Mouse (Mus musculus): ENCODE data around the gene Bloc1s3. TPM values are rescaled to one million over a fixed set of nuclear protein-coding genes. Genes with fewer than 3 reads are reported as not detected.

Bloc1s3 gene
- polyA plus RNA-seq, 1 experiment from 2014 or later = 2.9 TPM

- Histone ChIP-seq H3K4me1 (replicated peaks; ENCODE audit: control insufficient read depth, insufficient read depth, low read length) (peaks cover 3% of the 10 kb centered on the region), H3K36me3 (ENCODE audit: control insufficient read depth, insufficient read depth, low read length) (no peaks in the 10 kb centered on the region), H3K9ac (ENCODE audit: low read length) (no peak overlapping the region), H3K4me2 (ENCODE audit: low read depth, low read length, severe bottlenecking) (no peak overlapping the region), H3K9me3 (ENCODE audit: control insufficient read depth, low read length) (no peaks in the 10 kb centered on the region), H3K4me3 (ENCODE audit: low read depth, low read length) (no peak overlapping the region), H3K27ac (ENCODE audit: low read depth, low read length) (no peak overlapping the region), H3K27me3 (ENCODE audit: control insufficient read depth, insufficient read depth, low read length) (peaks cover 29% of the 10 kb centered on the region)
- ATAC-seq (replicated peaks; ENCODE audit: low FRiP score) (no peak), DNase-seq (ENCODE audit: low spot score) (no peak)
- 25% methylated on average over 14 of the region's 14 CpGs for WGBS
Measured at GRCm38 (mm10) chr7:19477624-19478384, 30.4 kb downstream of the Bloc1s3 start.

- no peak for ATAC-seq (replicated peaks; ENCODE audit: low FRiP score)
- WGBS = 78% methylated on average over 2 of the region's 2 CpGs
Measured at GRCm38 (mm10) chr7:19477084-19477483, 31.1 kb downstream of the Bloc1s3 start.

GRCm38 (mm10) chr7:19473875-19474443, 34.2 kb downstream of the Bloc1s3 start:
- Histone ChIP-seq H3K9ac (ENCODE audit: low read length) (peak overlapping the region; percentile 53), H3K9me3 (ENCODE audit: control insufficient read depth, low read length) (no peaks in the 10 kb centered on the region), H3K4me2 (ENCODE audit: low read depth, low read length, severe bottlenecking) (peak overlapping the region; percentile 73), H3K4me1 (replicated peaks; ENCODE audit: control insufficient read depth, insufficient read depth, low read length) (peaks cover 3% of the 10 kb centered on the region), H3K27me3 (ENCODE audit: control insufficient read depth, insufficient read depth, low read length) (peaks cover 64% of the 10 kb centered on the region), H3K27ac (ENCODE audit: low read depth, low read length) (no peak overlapping the region), H3K4me3 (ENCODE audit: low read depth, low read length) (peak overlapping the region; percentile 46), H3K36me3 (ENCODE audit: control insufficient read depth, insufficient read depth, low read length) (no peaks in the 10 kb centered on the region)
- 0% methylated on average over 44 of the region's 89 CpGs for WGBS
- ATAC-seq (replicated peaks; ENCODE audit: low FRiP score) = peak; percentile 87
- DNase-seq (ENCODE audit: low spot score) = peak; percentile 84

More at GRCm38 (mm10) chr7:19477084-19477483, 31.1 kb downstream of the Bloc1s3 start:
- H3K4me1 ChIP-seq (replicated peaks; ENCODE audit: control insufficient read depth, insufficient read depth, low read length) = peaks cover 3% of the 10 kb centered on the region
- H3K4me3 ChIP-seq (ENCODE audit: low read depth, low read length) = no peak overlapping the region
- no peaks in the 10 kb centered on the region for H3K36me3 ChIP-seq (ENCODE audit: control insufficient read depth, insufficient read depth, low read length)
- H3K9me3 ChIP-seq (ENCODE audit: control insufficient read depth, low read length) = no peaks in the 10 kb centered on the region
- H3K9ac ChIP-seq (ENCODE audit: low read length) = no peak overlapping the region
- H3K27ac ChIP-seq (ENCODE audit: low read depth, low read length) = no peak overlapping the region
- no peak for DNase-seq (ENCODE audit: low spot score)
- H3K27me3 ChIP-seq (ENCODE audit: control insufficient read depth, insufficient read depth, low read length) = peaks cover 36% of the 10 kb centered on the region
- no peak overlapping the region for H3K4me2 ChIP-seq (ENCODE audit: low read depth, low read length, severe bottlenecking)

- WGBS = 50% methylated on average over 4 of the region's 4 CpGs
- Histone ChIP-seq H3K36me3 (ENCODE audit: control insufficient read depth, insufficient read depth, low read length) (no peaks in the 10 kb centered on the region), H3K9me3 (ENCODE audit: control insufficient read depth, low read length) (no peaks in the 10 kb centered on the region), H3K4me2 (ENCODE audit: low read depth, low read length, severe bottlenecking) (no peak overlapping the region), H3K4me1 (replicated peaks; ENCODE audit: control insufficient read depth, insufficient read depth, low read length) (peaks cover 3% of the 10 kb centered on the region), H3K4me3 (ENCODE audit: low read depth, low read length) (no peak overlapping the region), H3K27ac (ENCODE audit: low read depth, low read length) (no peak overlapping the region), H3K27me3 (ENCODE audit: control insufficient read depth, insufficient read depth, low read length) (peaks cover 66% of the 10 kb centered on the region), H3K9ac (ENCODE audit: low read length) (no peak overlapping the region)
- DNase-seq (ENCODE audit: low spot score) = no peak
- ATAC-seq (replicated peaks; ENCODE audit: low FRiP score) = no peak
Measured at GRCm38 (mm10) chr7:19472403-19472802, 35.8 kb downstream of the Bloc1s3 start.

- DNase-seq (ENCODE audit: low spot score) = no peak
Measured at GRCm38 (mm10) chr7:19470308-19470707, 37.9 kb downstream of the Bloc1s3 start.

GRCm38 (mm10) chr7:19469404-19469803, 38.8 kb downstream of the Bloc1s3 start:
- Histone ChIP-seq H3K36me3 (ENCODE audit: control insufficient read depth, insufficient read depth, low read length) (no peaks in the 10 kb centered on the region), H3K4me3 (ENCODE audit: low read depth, low read length) (no peak overlapping the region)
- ATAC-seq (replicated peaks; ENCODE audit: low FRiP score) = no peak

More at GRCm38 (mm10) chr7:19470308-19470707, 37.9 kb downstream of the Bloc1s3 start:
- no peak overlapping the region for H3K27ac ChIP-seq (ENCODE audit: low read depth, low read length)
- H3K9me3 ChIP-seq (ENCODE audit: control insufficient read depth, low read length) = no peaks in the 10 kb centered on the region
- peaks cover 64% of the 10 kb centered on the region for H3K27me3 ChIP-seq (ENCODE audit: control insufficient read depth, insufficient read depth, low read length)
- WGBS = 13% methylated on average over 14 of the region's 14 CpGs
- no peak overlapping the region for H3K4me3 ChIP-seq (ENCODE audit: low read depth, low read length)
- H3K9ac ChIP-seq (ENCODE audit: low read length) = no peak overlapping the region
- H3K4me2 ChIP-seq (ENCODE audit: low read depth, low read length, severe bottlenecking) = no peak overlapping the region
- H3K4me1 ChIP-seq (replicated peaks; ENCODE audit: control insufficient read depth, insufficient read depth, low read length) = peaks cover 3% of the 10 kb centered on the region
- ATAC-seq (replicated peaks; ENCODE audit: low FRiP score) = no peak
- no peaks in the 10 kb centered on the region for H3K36me3 ChIP-seq (ENCODE audit: control insufficient read depth, insufficient read depth, low read length)

GRCm38 (mm10) chr7:19468279-19468678, 39.9 kb downstream of the Bloc1s3 start:
- Histone ChIP-seq H3K27ac (ENCODE audit: low read depth, low read length) (no peak overlapping the region), H3K27me3 (ENCODE audit: control insufficient read depth, insufficient read depth, low read length) (peaks cover 46% of the 10 kb centered on the region), H3K4me2 (ENCODE audit: low read depth, low read length, severe bottlenecking) (no peak overlapping the region), H3K4me3 (ENCODE audit: low read depth, low read length) (no peak overlapping the region), H3K9me3 (ENCODE audit: control insufficient read depth, low read length) (no peaks in the 10 kb centered on the region), H3K4me1 (replicated peaks; ENCODE audit: control insufficient read depth, insufficient read depth, low read length) (no peaks in the 10 kb centered on the region), H3K9ac (ENCODE audit: low read length) (no peak overlapping the region), H3K36me3 (ENCODE audit: control insufficient read depth, insufficient read depth, low read length) (no peaks in the 10 kb centered on the region)
- ATAC-seq (replicated peaks; ENCODE audit: low FRiP score) (no peak), DNase-seq (ENCODE audit: low spot score) (no peak)
- WGBS = 66% methylated on average over 12 of the region's 12 CpGs

More at GRCm38 (mm10) chr7:19469404-19469803, 38.8 kb downstream of the Bloc1s3 start:
- Histone ChIP-seq H3K27ac (ENCODE audit: low read depth, low read length) (no peak overlapping the region), H3K9ac (ENCODE audit: low read length) (no peak overlapping the region), H3K4me2 (ENCODE audit: low read depth, low read length, severe bottlenecking) (no peak overlapping the region), H3K9me3 (ENCODE audit: control insufficient read depth, low read length) (no peaks in the 10 kb centered on the region), H3K4me1 (replicated peaks; ENCODE audit: control insufficient read depth, insufficient read depth, low read length) (peaks cover 3% of the 10 kb centered on the region), H3K27me3 (ENCODE audit: control insufficient read depth, insufficient read depth, low read length) (peaks cover 57% of the 10 kb centered on the region)
- 17% methylated on average over 23 of the region's 23 CpGs for WGBS
- no peak for DNase-seq (ENCODE audit: low spot score)

GRCm38 (mm10) chr7:19467638-19468037, 40.5 kb downstream of the Bloc1s3 start:
- no peaks in the 10 kb centered on the region for H3K36me3 ChIP-seq (ENCODE audit: control insufficient read depth, insufficient read depth, low read length)
- 43% methylated on average over 6 of the region's 6 CpGs for WGBS
- H3K27me3 ChIP-seq (ENCODE audit: control insufficient read depth, insufficient read depth, low read length) = peaks cover 39% of the 10 kb centered on the region
- no peak overlapping the region for H3K27ac ChIP-seq (ENCODE audit: low read depth, low read length)
- DNase-seq (ENCODE audit: low spot score) (no peak), ATAC-seq (replicated peaks; ENCODE audit: low FRiP score) (no peak)
- no peaks in the 10 kb centered on the region for H3K9me3 ChIP-seq (ENCODE audit: control insufficient read depth, low read length)
- H3K9ac ChIP-seq (ENCODE audit: low read length) = no peak overlapping the region
- H3K4me3 ChIP-seq (ENCODE audit: low read depth, low read length) = no peak overlapping the region
- H3K4me2 ChIP-seq (ENCODE audit: low read depth, low read length, severe bottlenecking) = no peak overlapping the region
- H3K4me1 ChIP-seq (replicated peaks; ENCODE audit: control insufficient read depth, insufficient read depth, low read length) = no peaks in the 10 kb centered on the region
